Mouse (Mus musculus) intestine, embryonic 14.5 days (tissue): ENCODE results near the gene Gm6309. TPM values are rescaled to one million over a fixed set of nuclear protein-coding genes. Genes with fewer than 3 reads are reported as not detected.
"Not testable (repeated sequence)": the region's sequence is repeated elsewhere in the genome, so short reads cannot be mapped to it uniquely, and the experiment has no call there.

Experiments
- ATAC-seq: fragments of 200-750 bp; cut with Nextera tagmentation; replicated peaks from 2 replicates; pipeline ENCODE4 v1.8.0; 2017; ENCODE audit warnings: low read depth, moderate number of reproducible peaks, moderate TSS enrichment, moderate library complexity; ENCODE audit not compliant: low FRiP score, low TSS enrichment
- DNase-seq: peaks from one replicate; pipeline ENCODE4 v3.0.0-alpha.2; 2018; ENCODE audit warnings: low spot score
- H3K27ac ChIP-seq: fragments of 300-500 bp; sonication (generic); 2 replicates; pipeline ENCODE4 v1.5.1; 2014; ENCODE audit warnings: low read depth, mild to moderate bottlenecking, control low read depth
- H3K27me3 ChIP-seq: fragments of 300-500 bp; sonication (generic); replicated peaks from 2 replicates; pipeline ENCODE4 v1.6.1; 2014; ENCODE audit warnings: low read length, control low read depth; ENCODE audit not compliant: control insufficient read depth, insufficient read depth
- H3K36me3 ChIP-seq: fragments of 300-500 bp; sonication (generic); 2 replicates; pipeline ENCODE4 v1.6.1; 2014; ENCODE audit warnings: low read length, control low read depth; ENCODE audit not compliant: control insufficient read depth, insufficient read depth
- H3K4me1 ChIP-seq: fragments of 300-500 bp; sonication (generic); replicated peaks from 2 replicates; pipeline ENCODE4 v1.6.1; 2014; ENCODE audit warnings: low read length, control low read depth, mixed read lengths; ENCODE audit not compliant: control insufficient read depth, insufficient read depth
- H3K4me2 ChIP-seq: fragments of 300-500 bp; sonication (generic); 2 replicates; pipeline ENCODE4 v1.6.1; 2014; ENCODE audit warnings: low read length
- H3K4me3 ChIP-seq: fragments of 300-500 bp; sonication (generic); 2 replicates; pipeline ENCODE4 v1.5.1; 2014; ENCODE audit warnings: low read depth, low read length, control low read depth, mixed read lengths
- H3K9ac ChIP-seq: fragments of 300-500 bp; sonication (generic); 2 replicates; pipeline ENCODE4 v1.6.1; 2014; ENCODE audit warnings: mild to moderate bottlenecking, low read length
- H3K9me3 ChIP-seq: fragments of 300-500 bp; sonication (generic); 2 replicates; pipeline ENCODE4 v1.6.1; 2016; ENCODE audit warnings: low read length, control low read depth; ENCODE audit not compliant: control insufficient read depth
- WGBS: fragments of 180-500 bp; shearing (Covaris S2); extraction: QIAGEN DNeasy Blood & Tissue Kit; methylation state at CpG from one replicate; pipeline ENCODE4 v1.1.7; 2014; 5-methylcytosine and 5-hydroxymethylcytosine counted together
- polyA plus RNA-seq: library from polyadenylated mRNA; unstranded; fragments of >200 nt; fragmentation: Nextera tagmentation; extraction: Ambion mirVana; gene quantifications from 2 replicates; pipeline ENCODE4 v1.2.1, GENCODE M21; 2014

The Gm6309 gene
- polyA plus RNA-seq, 1 experiment from 2014 or later, result not detected

GRCm38 (mm10) chr5:146188712-146189111 is 18.2 kb upstream of the Gm6309 start:
- H3K27ac ChIP-seq, result no peak overlapping the region
- H3K4me3 ChIP-seq, result no peak overlapping the region
- no peaks in the 10 kb centered on the region for H3K9me3 ChIP-seq
- ATAC-seq, result no peak
- H3K9ac ChIP-seq, result no peak overlapping the region
- no peaks in the 10 kb centered on the region for H3K4me1 ChIP-seq
- no peaks in the 10 kb centered on the region for H3K36me3 ChIP-seq
- no peaks in the 10 kb centered on the region for H3K27me3 ChIP-seq
- 92% methylated on average over 7 of the region's 7 CpGs for WGBS
- H3K4me2 ChIP-seq, result no peak overlapping the region
- no peak for DNase-seq

GRCm38 (mm10) chr5:146188144-146188543 is 17.6 kb upstream of the Gm6309 start:
- Histone ChIP-seq H3K36me3 (no peaks in the 10 kb centered on the region), H3K27ac (no peak overlapping the region), H3K27me3 (no peaks in the 10 kb centered on the region), H3K4me2 (no peak overlapping the region), H3K9me3 (no peaks in the 10 kb centered on the region), H3K9ac (no peak overlapping the region), H3K4me3 (no peak overlapping the region), H3K4me1 (no peaks in the 10 kb centered on the region)
- no peak for DNase-seq
- WGBS, result 85% methylated on average over 1 of the region's 1 CpGs
- no peak for ATAC-seq

- H3K27ac ChIP-seq, H3K4me1 ChIP-seq, H3K27me3 ChIP-seq, H3K9me3 ChIP-seq, H3K9ac ChIP-seq, H3K4me3 ChIP-seq, H3K4me2 ChIP-seq, H3K36me3 ChIP-seq, ATAC-seq: not testable (repeated sequence)
- peak; percentile 74 for DNase-seq
- WGBS, result 27% methylated on average over 5 of the region's 5 CpGs
Measured at GRCm38 (mm10) chr5:146187441-146187840, 16.9 kb upstream of the Gm6309 start.

GRCm38 (mm10) chr5:146185204-146185603 is 14.7 kb upstream of the Gm6309 start, which contains the start of gene 1700001J03Rik:
Gene 1700001J03Rik, minus strand, starts transcription at chr5:146185304.
- not testable (repeated sequence) for H3K27me3 ChIP-seq, H3K27ac ChIP-seq, H3K4me3 ChIP-seq, H3K36me3 ChIP-seq, H3K4me2 ChIP-seq, H3K9ac ChIP-seq, H3K4me1 ChIP-seq, H3K9me3 ChIP-seq, DNase-seq, ATAC-seq
- 76% methylated on average over 4 of the region's 4 CpGs for WGBS

- not testable (repeated sequence) for H3K27me3 ChIP-seq, DNase-seq, H3K27ac ChIP-seq, H3K4me1 ChIP-seq, H3K9ac ChIP-seq, H3K4me3 ChIP-seq, ATAC-seq, H3K4me2 ChIP-seq, H3K36me3 ChIP-seq, H3K9me3 ChIP-seq
- 61% methylated on average over 4 of the region's 4 CpGs for WGBS
Measured at GRCm38 (mm10) chr5:146172744-146173143, 2.2 kb upstream of the Gm6309 start.

DNA sequence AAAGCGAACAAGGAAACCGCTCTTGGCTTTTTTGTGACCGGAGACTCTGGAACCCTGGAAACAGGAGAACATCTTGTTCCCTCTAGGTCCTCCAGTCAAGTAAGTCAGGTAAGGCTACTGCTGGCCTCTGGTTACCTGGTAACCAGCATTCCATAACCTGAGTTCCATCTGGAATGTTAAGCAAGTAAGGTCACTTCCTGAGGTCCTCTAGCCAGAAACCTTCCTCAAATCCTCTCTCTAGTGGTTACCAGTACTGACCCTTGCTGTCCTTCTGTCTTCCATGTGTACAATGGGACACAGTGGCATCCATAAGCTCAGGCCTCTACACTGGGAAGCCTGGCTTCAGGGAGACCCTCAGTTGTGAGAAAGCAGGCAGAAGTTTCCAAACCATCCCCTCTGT is 10.1 kb downstream of the Gm6309 start, which contains the start of gene Gm5565:
Gene Gm5565, minus strand, starts transcription at position 101 of the 400 bp plus-strand sequence.
- ATAC-seq, H3K27ac ChIP-seq, H3K9ac ChIP-seq, H3K9me3 ChIP-seq, H3K27me3 ChIP-seq, DNase-seq, H3K36me3 ChIP-seq, H3K4me1 ChIP-seq, H3K4me3 ChIP-seq, H3K4me2 ChIP-seq: not testable (repeated sequence)
- WGBS, result 93% methylated on average over 3 of the region's 3 CpGs

DNA sequence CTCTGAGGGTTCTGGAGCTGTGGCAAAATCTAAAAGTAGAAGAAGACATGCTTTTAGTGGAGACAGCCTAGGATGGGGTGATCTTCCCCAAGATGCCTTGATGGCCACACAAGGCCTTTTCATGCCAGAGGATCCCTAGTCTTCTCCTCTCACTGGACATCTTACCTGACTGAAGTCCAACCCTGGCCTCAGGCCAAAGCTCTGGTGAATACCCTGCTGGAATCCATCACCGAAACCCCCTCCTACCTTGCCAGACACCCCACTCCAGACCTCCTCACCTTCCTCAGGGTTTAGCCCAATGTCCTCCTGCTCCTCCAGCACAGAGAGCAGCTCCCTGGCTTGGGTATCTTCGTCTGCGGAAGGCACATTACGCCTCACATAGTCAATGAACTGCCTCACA is 12.2 kb downstream of the Gm6309 start:
- ATAC-seq, DNase-seq, H3K9me3 ChIP-seq, H3K9ac ChIP-seq, H3K4me1 ChIP-seq, H3K4me3 ChIP-seq, H3K4me2 ChIP-seq, H3K36me3 ChIP-seq, H3K27ac ChIP-seq, H3K27me3 ChIP-seq: not testable (repeated sequence)
- 92% methylated on average over 4 of the region's 4 CpGs for WGBS

GRCm38 (mm10) chr5:146150454-146150853 is 20.1 kb downstream of the Gm6309 start:
- ATAC-seq (no peak), DNase-seq (no peak)
- Histone ChIP-seq H3K4me1 (no peaks in the 10 kb centered on the region), H3K9me3 (no peaks in the 10 kb centered on the region), H3K9ac (no peak overlapping the region), H3K27me3 (no peaks in the 10 kb centered on the region), H3K4me3 (no peak overlapping the region), H3K27ac (no peak overlapping the region), H3K36me3 (no peaks in the 10 kb centered on the region), H3K4me2 (no peak overlapping the region)
- WGBS, result 80% methylated on average over 3 of the region's 3 CpGs

DNA sequence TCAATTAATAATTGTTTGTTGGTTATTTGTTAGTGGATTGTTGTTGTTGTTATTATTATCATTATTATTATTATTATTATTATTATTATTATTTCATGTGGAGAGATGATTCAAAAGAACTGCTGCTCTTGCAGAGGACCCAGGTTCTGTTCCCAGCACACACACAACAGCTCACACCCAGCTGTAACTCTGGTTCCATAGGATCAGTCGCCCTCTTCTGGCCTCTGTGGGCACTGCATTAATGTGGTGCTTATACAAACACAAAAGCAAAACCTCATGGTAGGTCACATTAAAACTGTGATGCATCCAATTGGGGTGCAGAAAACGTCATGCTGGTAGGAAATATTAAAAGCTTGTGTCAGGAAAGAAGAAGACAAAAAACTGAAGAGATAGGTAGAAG is 22.6 kb downstream of the Gm6309 start:
- H3K4me2 ChIP-seq, result no peak overlapping the region
- no peaks in the 10 kb centered on the region for H3K4me1 ChIP-seq
- H3K27ac ChIP-seq, result no peak overlapping the region
- DNase-seq (peak; percentile 56), ATAC-seq (no peak)
- 40% methylated on average over 2 of the region's 2 CpGs for WGBS
- H3K9ac ChIP-seq, result no peak overlapping the region
- H3K36me3 ChIP-seq, result no peaks in the 10 kb centered on the region
- no peaks in the 10 kb centered on the region for H3K27me3 ChIP-seq
- H3K4me3 ChIP-seq, result no peak overlapping the region
- no peaks in the 10 kb centered on the region for H3K9me3 ChIP-seq
